Mouse (Mus musculus) olfactory bulb, adult 2 months (tissue): ENCODE measurements around the gene Cbfa2t2. TPM values are rescaled to one million over a fixed set of nuclear protein-coding genes. Genes with fewer than 3 reads are reported as not detected.

ENCODE experiments used
- H3K27ac ChIP-seq: fragments of 200-500 bp; 2 replicates; pipeline ENCODE4 v1.5.1; 2012; ENCODE audit warnings: low read depth, low read length; ENCODE audit not compliant: insufficient read depth
- H3K4me1 ChIP-seq: fragments of 200-500 bp; 2 replicates; pipeline ENCODE4 v1.6.1; 2012; ENCODE audit warnings: low read length; ENCODE audit not compliant: control insufficient read depth, insufficient read depth
- H3K4me3 ChIP-seq: fragments of 200-500 bp; 2 replicates; pipeline ENCODE4 v1.5.1; 2012; ENCODE audit warnings: mild to moderate bottlenecking, low read depth, low read length, moderate library complexity; ENCODE audit not compliant: insufficient read depth
- CTCF ChIP-seq: fragments of 200-500 bp; IDR thresholded peaks from 2 replicates; pipeline ENCODE4 v1.5.1; 2012; ENCODE audit warnings: low read depth, mild to moderate bottlenecking, low read length, moderate library complexity; ENCODE audit not compliant: insufficient read depth
- POLR2A ChIP-seq: fragments of 200-500 bp; IDR thresholded peaks from 2 replicates; pipeline ENCODE4 v1.6.1; 2012; ENCODE audit warnings: mild to moderate bottlenecking, low read depth, low read length, moderate library complexity; ENCODE audit not compliant: insufficient read depth
- WGBS: fragments of 180-500 bp; shearing (Covaris S2); methylation state at CpG from one replicate; pipeline ENCODE4 v1.1.7; 2018; 5-methylcytosine and 5-hydroxymethylcytosine counted together
- polyA plus RNA-seq: library from polyadenylated mRNA; stranded (reverse); fragments of >200 nt; gene quantifications from 2 replicates; pipeline ENCODE4 v1.2.4, GENCODE M21; 2012; ENCODE audit warnings: low replicate concordance; ENCODE audit not compliant: missing spikeins, insufficient read depth, insufficient read length

The Cbfa2t2 gene
- polyA plus RNA-seq, 1 experiment: not detected

GRCm38 (mm10) chr2:154407063-154407642 is 29.1 kb upstream of the Cbfa2t2 start:
- Histone ChIP-seq H3K4me3 (peak overlapping the region; percentile 72), H3K27ac (peak overlapping the region; percentile 73), H3K4me1 (peaks cover 17% of the 10 kb centered on the region)
- TF ChIP-seq POLR2A: no peak
- no peak for TF ChIP-seq CTCF
- 19% methylated on average over 11 of the region's 11 CpGs for WGBS

DNA sequence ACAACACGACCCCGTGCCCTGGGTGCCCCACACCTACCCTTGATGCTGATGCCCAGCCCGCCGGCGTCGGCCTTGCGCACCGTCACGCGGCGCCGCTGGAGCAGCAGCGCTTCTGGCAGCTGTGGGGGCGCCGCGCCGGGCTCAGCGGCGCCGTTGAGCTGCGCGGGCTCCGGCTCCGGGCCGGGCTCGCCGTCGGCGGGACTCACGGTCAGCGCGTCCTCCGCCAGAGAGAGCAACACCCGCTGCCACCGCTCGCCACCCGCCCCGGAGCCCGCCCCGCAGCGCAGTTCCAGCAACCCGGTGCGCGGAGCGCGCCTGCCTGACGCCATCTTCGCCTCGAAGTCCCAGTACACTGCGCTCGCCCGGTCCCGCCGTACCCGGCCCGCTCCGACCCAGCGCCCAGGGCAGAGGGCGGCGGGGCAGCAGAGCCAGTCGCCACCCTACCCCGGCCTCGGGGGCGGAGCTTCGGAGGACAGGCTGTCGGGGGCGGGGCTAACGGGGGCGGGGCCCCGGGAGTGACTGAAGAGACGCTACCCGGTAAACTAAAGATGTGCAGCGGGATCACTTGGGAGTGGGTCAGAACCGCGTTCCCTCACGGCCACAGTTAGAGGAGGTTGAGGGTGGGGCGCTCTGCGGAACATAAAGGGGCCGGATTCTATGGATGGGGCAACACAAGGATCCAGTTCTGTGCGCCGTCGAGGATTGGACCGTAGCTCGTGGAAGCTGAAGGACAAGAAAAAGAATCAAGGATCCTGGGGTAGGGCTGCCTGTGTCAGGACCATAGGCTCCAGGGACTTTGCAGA is 28.4 kb upstream of the Cbfa2t2 start, which contains the start of gene Snta1:
Snta1 (minus strand) TSS at position 457 of the 803 bp plus-strand sequence.
- Histone ChIP-seq H3K4me3 (peak within 1 kb of the TSS; percentile 72), H3K27ac (peak within 1 kb of the TSS; percentile 73), H3K4me1 (peaks cover 16% of the 10 kb centered on the region)
- TF ChIP-seq POLR2A (peak; percentile 64), CTCF (no peak)
- WGBS: under 1% methylated on average over 83 of the region's 84 CpGs

GRCm38 (mm10) chr2:154410355-154410754 is 25.9 kb upstream of the Cbfa2t2 start:
- H3K4me1 ChIP-seq: peaks cover 7% of the 10 kb centered on the region
- TF ChIP-seq POLR2A (no peak), CTCF (no peak)
- H3K4me3 ChIP-seq: no peak overlapping the region
- no peak overlapping the region for H3K27ac ChIP-seq
- WGBS: 56% methylated on average over 2 of the region's 2 CpGs

DNA sequence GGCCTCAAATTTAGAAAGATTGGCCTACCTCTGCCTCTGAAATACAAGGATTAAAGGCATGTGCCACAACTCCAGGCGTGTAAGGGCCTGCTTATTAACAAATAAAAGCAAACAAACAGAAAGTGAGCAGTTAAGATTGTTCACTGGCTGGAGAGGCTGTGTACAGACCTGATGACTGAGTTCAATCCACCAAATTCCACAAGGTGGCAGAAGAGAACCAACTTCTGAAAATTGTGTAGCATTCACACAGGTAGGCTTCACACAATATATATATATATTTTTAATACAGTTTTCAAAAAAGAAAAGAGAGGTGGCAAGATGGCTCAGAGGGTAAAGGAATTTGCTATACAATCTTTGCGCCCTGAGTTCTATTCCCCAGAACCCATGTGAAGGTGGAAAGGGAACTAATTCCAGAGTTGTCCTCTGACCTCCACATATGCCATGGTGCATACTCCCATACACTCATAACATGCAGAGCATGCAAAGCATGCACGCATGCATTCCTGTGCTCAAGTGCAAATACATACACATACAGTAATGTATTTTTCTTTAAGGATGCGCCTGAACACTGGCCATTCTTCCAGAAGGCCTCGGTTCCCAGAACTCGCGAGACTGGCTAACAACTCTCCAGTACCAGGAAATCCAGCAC is 24.1 kb upstream of the Cbfa2t2 start:
- H3K4me1 ChIP-seq: peaks cover 6% of the 10 kb centered on the region

DNA sequence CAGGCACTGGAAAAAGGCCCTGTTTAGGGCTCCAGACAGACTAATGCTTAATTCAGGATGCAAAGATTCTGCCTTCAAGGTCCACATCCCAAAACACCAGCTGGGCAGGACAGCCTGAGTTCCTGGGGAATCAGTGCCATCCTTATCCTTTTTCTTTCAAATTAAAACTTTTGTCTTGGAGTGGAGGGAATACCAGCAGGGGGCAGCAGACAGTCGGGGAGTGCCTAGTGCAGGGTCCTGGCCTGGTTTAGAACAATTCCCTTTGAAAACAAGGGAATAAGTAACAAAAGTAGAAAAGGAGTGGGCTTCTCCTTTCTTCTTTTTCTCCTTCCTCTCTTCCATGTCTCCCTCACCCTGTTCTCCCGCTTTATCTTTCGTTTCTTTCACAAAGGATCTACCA is 19.2 kb upstream of the Cbfa2t2 start:
- Histone ChIP-seq H3K27ac (no peak overlapping the region), H3K4me3 (no peak overlapping the region), H3K4me1 (peaks cover 13% of the 10 kb centered on the region)
- no peak for TF ChIP-seq POLR2A
- 19% methylated on average over 3 of the region's 3 CpGs for WGBS

More for the DNA sequence above, 24.1 kb upstream of the Cbfa2t2 start:
- Histone ChIP-seq H3K27ac (no peak overlapping the region), H3K4me3 (no peak overlapping the region)
- TF ChIP-seq CTCF (no peak), POLR2A (no peak)
- 69% methylated on average over 7 of the region's 7 CpGs for WGBS

- 97% methylated on average over 7 of the region's 7 CpGs for WGBS
Observed at GRCm38 (mm10) chr2:154418001-154418400, 18.3 kb upstream of the Cbfa2t2 start.

DNA sequence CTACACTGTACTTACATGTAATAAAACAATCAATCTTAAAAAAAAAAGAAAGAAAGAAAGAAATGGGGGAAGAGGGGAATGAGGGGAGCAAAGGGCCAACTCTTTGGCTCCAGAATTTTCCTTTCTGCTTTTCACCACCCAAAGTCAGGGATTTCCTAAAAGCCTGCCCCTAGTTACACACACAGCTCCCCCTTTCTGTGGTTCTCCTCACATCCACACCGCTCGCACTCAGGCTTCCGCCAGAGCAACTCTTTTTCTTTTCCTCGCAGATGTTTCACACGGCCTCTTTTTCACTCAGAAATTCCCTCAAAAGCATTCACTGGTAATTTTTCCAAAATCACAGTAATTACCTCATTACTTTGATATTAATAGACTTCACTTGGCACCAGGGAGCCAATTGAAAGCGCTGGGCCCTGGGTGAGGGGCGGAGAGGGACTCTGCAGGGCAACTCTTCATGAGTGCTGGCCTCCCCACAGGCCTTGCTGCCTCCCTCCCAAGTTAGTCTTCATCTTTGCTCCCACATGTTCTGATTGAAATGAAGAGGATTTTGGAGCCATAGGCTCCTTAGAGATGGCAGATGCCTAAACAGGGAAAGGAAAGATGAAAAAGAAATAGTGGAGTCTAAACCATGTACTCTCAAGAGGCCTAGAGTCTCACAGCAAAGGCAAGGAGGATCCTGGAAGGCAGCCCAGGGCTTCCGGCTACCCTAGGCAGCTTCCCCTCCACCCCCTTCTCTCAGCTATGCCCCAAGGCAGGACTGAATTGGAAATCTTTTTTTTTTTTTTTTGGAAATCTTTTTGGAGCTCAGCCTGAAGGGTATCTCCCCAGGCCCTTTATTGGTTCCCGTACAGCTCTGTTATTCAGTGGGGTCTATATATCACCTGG is 16.4 kb upstream of the Cbfa2t2 start:
- 29% methylated on average over 9 of the region's 9 CpGs for WGBS
- TF ChIP-seq CTCF: no peak
- TF ChIP-seq POLR2A: no peak
- Histone ChIP-seq H3K4me3 (no peak overlapping the region), H3K27ac (no peak overlapping the region), H3K4me1 (peaks cover 13% of the 10 kb centered on the region)

More at GRCm38 (mm10) chr2:154418001-154418400, 18.3 kb upstream of the Cbfa2t2 start:
- H3K4me1 ChIP-seq: peaks cover 13% of the 10 kb centered on the region
- no peak overlapping the region for H3K27ac ChIP-seq
- H3K4me3 ChIP-seq: no peak overlapping the region
- TF ChIP-seq POLR2A (no peak), CTCF (no peak)

DNA sequence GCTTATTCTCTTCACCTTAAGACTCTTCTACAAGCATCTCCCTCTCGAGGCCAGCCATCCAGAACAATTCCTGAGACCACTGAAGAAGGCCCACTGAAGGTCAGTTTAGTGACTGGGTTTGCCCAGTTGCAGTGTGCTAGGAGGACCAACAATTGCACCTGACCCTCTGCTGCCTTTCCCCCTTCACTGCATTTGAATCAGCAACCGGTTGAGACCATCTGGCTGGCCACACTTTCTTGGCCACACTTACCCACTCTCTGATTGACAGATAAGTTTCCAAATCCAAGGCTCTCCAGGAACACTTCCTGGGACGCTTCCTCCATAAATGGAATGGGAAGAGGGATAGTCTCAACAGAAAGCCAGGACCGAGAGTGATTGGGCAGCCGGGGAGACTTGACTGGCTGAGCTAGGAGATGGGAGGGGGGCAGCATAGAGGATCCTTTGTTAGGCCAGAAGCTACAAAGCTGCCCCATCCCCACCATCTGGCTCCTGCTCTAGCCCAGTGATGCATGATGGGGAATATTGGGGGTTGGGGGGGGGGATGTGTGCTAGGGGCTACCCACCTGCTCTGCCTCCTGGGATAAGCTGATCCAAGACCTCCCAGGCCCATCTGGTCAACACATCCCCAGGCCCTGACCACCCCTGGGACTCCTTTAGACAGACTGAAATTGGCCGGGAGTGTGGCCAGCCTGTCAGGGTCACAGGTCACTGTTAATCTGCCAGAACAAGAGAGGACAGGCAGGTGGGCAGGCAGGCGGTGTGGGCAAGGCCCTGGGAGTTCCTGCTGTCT is 15.1 kb upstream of the Cbfa2t2 start:
- peaks cover 13% of the 10 kb centered on the region for H3K4me1 ChIP-seq
- WGBS: 66% methylated on average over 7 of the region's 7 CpGs
- TF ChIP-seq POLR2A: no peak
- no peak for TF ChIP-seq CTCF
- H3K4me3 ChIP-seq: no peak overlapping the region
- H3K27ac ChIP-seq: no peak overlapping the region
